Mouse (Mus musculus) lung, embryonic 16.5 days (tissue): ENCODE results near the gene Kat8. TPM values are rescaled to one million over a fixed set of nuclear protein-coding genes. Genes with fewer than 3 reads are reported as not detected.

Source experiments
- ATAC-seq: fragments of 200-750 bp; cut with Nextera tagmentation; 2 replicates; pipeline ENCODE4 v1.8.0; 2017; ENCODE audit warnings: low read depth, mild to moderate bottlenecking, moderate library complexity
- H3K27ac ChIP-seq: fragments of 300-500 bp; sonication (generic); 2 replicates; pipeline ENCODE4 v1.5.1; 2014; ENCODE audit warnings: mild to moderate bottlenecking, control low read depth, low read length
- H3K27me3 ChIP-seq: fragments of 300-500 bp; sonication (generic); 2 replicates; pipeline ENCODE4 v1.6.1; 2014; ENCODE audit warnings: low read depth, low read length, mixed read lengths; ENCODE audit not compliant: control insufficient read depth, insufficient read depth
- H3K36me3 ChIP-seq: fragments of 300-500 bp; sonication (generic); 2 replicates; pipeline ENCODE4 v1.6.1; 2014; ENCODE audit warnings: low read length; ENCODE audit not compliant: control insufficient read depth, insufficient read depth
- H3K4me1 ChIP-seq: fragments of 300-500 bp; sonication (generic); replicated peaks from 2 replicates; pipeline ENCODE4 v1.6.1; 2014; ENCODE audit warnings: low read length, mixed read lengths; ENCODE audit not compliant: control insufficient read depth, insufficient read depth
- H3K4me2 ChIP-seq: fragments of 300-500 bp; sonication (generic); 2 replicates; pipeline ENCODE4 v1.6.1; 2014; ENCODE audit warnings: low read depth, low read length, control low read depth
- H3K4me3 ChIP-seq: fragments of 300-500 bp; sonication (generic); 2 replicates; pipeline ENCODE4 v1.5.1; 2014; ENCODE audit warnings: mild to moderate bottlenecking, low read length, control low read depth
- H3K9ac ChIP-seq: fragments of 300-500 bp; sonication (generic); 2 replicates; pipeline ENCODE4 v1.6.1; 2014; ENCODE audit warnings: low read length, control low read depth
- H3K9me3 ChIP-seq: fragments of 300-500 bp; sonication (generic); 2 replicates; pipeline ENCODE4 v1.6.1; 2016; ENCODE audit warnings: low read length; ENCODE audit not compliant: control insufficient read depth
- WGBS: fragments of 180-500 bp; shearing (Covaris S2); extraction: QIAGEN DNeasy Blood & Tissue Kit; methylation state at CpG from one replicate; pipeline ENCODE4 v1.1.7; 2014; 5-methylcytosine and 5-hydroxymethylcytosine counted together
- polyA plus RNA-seq: library from polyadenylated mRNA; unstranded; fragments of >200 nt; fragmentation: Nextera tagmentation; extraction: Ambion mirVana; gene quantifications from 2 replicates; pipeline ENCODE4 v1.2.1, GENCODE M21; 2015

Kat8 gene
- polyA plus RNA-seq, 1 experiment from 2014 or later = 38.9 TPM

- Histone ChIP-seq H3K27me3 (no peaks in the 10 kb centered on the region), H3K9me3 (no peaks in the 10 kb centered on the region), H3K36me3 (peaks cover 46% of the 10 kb centered on the region), H3K4me2 (no peak overlapping the region), H3K9ac (no peak overlapping the region), H3K4me3 (no peak overlapping the region), H3K4me1 (peaks cover 14% of the 10 kb centered on the region), H3K27ac (no peak overlapping the region)
- 95% methylated on average over 12 of the region's 12 CpGs for WGBS
- no peak for ATAC-seq
Measured at GRCm38 (mm10) chr7:127907939-127908338, 4.4 kb upstream of the Kat8 start.

- peaks cover 46% of the 10 kb centered on the region for H3K36me3 ChIP-seq
- no peak overlapping the region for H3K27ac ChIP-seq
- no peak overlapping the region for H3K4me2 ChIP-seq
- peaks cover 18% of the 10 kb centered on the region for H3K4me1 ChIP-seq
- 88% methylated on average over 4 of the region's 4 CpGs for WGBS
- H3K9me3 ChIP-seq = no peaks in the 10 kb centered on the region
- ATAC-seq = no peak
- H3K27me3 ChIP-seq = no peaks in the 10 kb centered on the region
- no peak overlapping the region for H3K9ac ChIP-seq
- H3K4me3 ChIP-seq = no peak overlapping the region
Measured at GRCm38 (mm10) chr7:127908656-127909055, 3.7 kb upstream of the Kat8 start.

- ATAC-seq = no peak
- Histone ChIP-seq H3K27ac (peak overlapping the region; percentile 86), H3K4me2 (peak overlapping the region; percentile 56), H3K4me3 (peak overlapping the region; percentile 98), H3K9me3 (no peaks in the 10 kb centered on the region), H3K9ac (peak overlapping the region; percentile 92), H3K36me3 (peaks cover 34% of the 10 kb centered on the region), H3K4me1 (peaks cover 9% of the 10 kb centered on the region; the same call in 1 of the 2 replicates), H3K27me3 (no peaks in the 10 kb centered on the region)
- 10% methylated on average over 4 of the region's 4 CpGs for WGBS
Measured at GRCm38 (mm10) chr7:127912938-127913337, 622 bp downstream of the Kat8 start.

GRCm38 (mm10) chr7:127915293-127915692, 3.0 kb downstream of the Kat8 start:
- Histone ChIP-seq H3K36me3 (peaks cover 16% of the 10 kb centered on the region), H3K9me3 (no peaks in the 10 kb centered on the region), H3K4me2 (no peak overlapping the region), H3K4me3 (no peak overlapping the region), H3K9ac (no peak overlapping the region), H3K27ac (no peak overlapping the region), H3K4me1 (peaks cover 9% of the 10 kb centered on the region; the same call in 1 of the 2 replicates), H3K27me3 (no peaks in the 10 kb centered on the region)
- WGBS = 89% methylated on average over 12 of the region's 12 CpGs
- ATAC-seq = no peak

GRCm38 (mm10) chr7:127918203-127918602, 5.9 kb downstream of the Kat8 start:
- H3K9ac ChIP-seq = no peak overlapping the region
- H3K9me3 ChIP-seq = no peaks in the 10 kb centered on the region
- H3K27me3 ChIP-seq = no peaks in the 10 kb centered on the region
- no peak overlapping the region for H3K4me3 ChIP-seq
- no peak for ATAC-seq
- WGBS = 57% methylated on average over 3 of the region's 3 CpGs
- H3K4me2 ChIP-seq = no peak overlapping the region
- H3K27ac ChIP-seq = no peak overlapping the region
- peaks cover 3% of the 10 kb centered on the region; the same call in 1 of the 2 replicates for H3K4me1 ChIP-seq
- H3K36me3 ChIP-seq = peaks cover 15% of the 10 kb centered on the region

- no peak overlapping the region for H3K9ac ChIP-seq
- ATAC-seq = no peak
- peaks cover 15% of the 10 kb centered on the region for H3K36me3 ChIP-seq
- H3K4me1 ChIP-seq = peaks cover 12% of the 10 kb centered on the region
- H3K9me3 ChIP-seq = no peaks in the 10 kb centered on the region
- no peak overlapping the region for H3K27ac ChIP-seq
- no peak overlapping the region for H3K4me3 ChIP-seq
- H3K27me3 ChIP-seq = no peaks in the 10 kb centered on the region
- 72% methylated on average over 7 of the region's 7 CpGs for WGBS
- no peak overlapping the region for H3K4me2 ChIP-seq
Measured at GRCm38 (mm10) chr7:127919290-127919689, 7.0 kb downstream of the Kat8 start.

GRCm38 (mm10) chr7:127921516-127921915, 9.2 kb downstream of the Kat8 start:
- Histone ChIP-seq H3K36me3 (peaks cover 15% of the 10 kb centered on the region), H3K9ac (no peak overlapping the region), H3K27me3 (no peaks in the 10 kb centered on the region), H3K4me2 (no peak overlapping the region), H3K4me1 (peaks cover 19% of the 10 kb centered on the region), H3K4me3 (no peak overlapping the region), H3K27ac (no peak overlapping the region), H3K9me3 (no peaks in the 10 kb centered on the region)
- ATAC-seq = no peak
- 62% methylated on average over 8 of the region's 8 CpGs for WGBS

GRCm38 (mm10) chr7:127922451-127923275, 10.3 kb downstream of the Kat8 start:
- Histone ChIP-seq H3K36me3 (peaks cover 13% of the 10 kb centered on the region), H3K27ac (peak overlapping the region; percentile 63)
- WGBS = 46% methylated on average over 6 of the region's 6 CpGs

GRCm38 (mm10) chr7:127923714-127924113, 11.4 kb downstream of the Kat8 start:
- peak overlapping the region; percentile 47 for H3K27ac ChIP-seq
- no peak overlapping the region for H3K4me2 ChIP-seq
- no peaks in the 10 kb centered on the region for H3K9me3 ChIP-seq
- no peak for ATAC-seq
- H3K4me1 ChIP-seq = peaks cover 26% of the 10 kb centered on the region
- WGBS = 70% methylated on average over 5 of the region's 5 CpGs
- H3K36me3 ChIP-seq = peaks cover 12% of the 10 kb centered on the region
- no peak overlapping the region for H3K4me3 ChIP-seq
- H3K9ac ChIP-seq = no peak overlapping the region; the same call in 1 of the 2 replicates
- no peaks in the 10 kb centered on the region for H3K27me3 ChIP-seq

More at GRCm38 (mm10) chr7:127922451-127923275, 10.3 kb downstream of the Kat8 start:
- H3K4me3 ChIP-seq = no peak overlapping the region
- H3K4me2 ChIP-seq = no peak overlapping the region
- no peak overlapping the region for H3K9ac ChIP-seq
- H3K27me3 ChIP-seq = no peaks in the 10 kb centered on the region
- H3K4me1 ChIP-seq = peaks cover 26% of the 10 kb centered on the region
- no peaks in the 10 kb centered on the region for H3K9me3 ChIP-seq
- ATAC-seq = no peak
